Mouse (Mus musculus) MEL (cell line): ENCODE results near the gene Zscan10. TPM values are rescaled to one million over a fixed set of nuclear protein-coding genes. Genes with fewer than 3 reads are reported as not detected.

Source experiments
- DNase-seq: peaks from one replicate; pipeline ENCODE4 v3.0.0; 2011; ENCODE audit warnings: low read depth, low spot score
- H3K27ac ChIP-seq: 2 replicates; pipeline ENCODE4 v1.5.1; 2012; ENCODE audit warnings: low read depth, mild to moderate bottlenecking, control low read depth, low read length, moderate library complexity; ENCODE audit not compliant: control insufficient read depth
- H3K27me3 ChIP-seq, 2 experiments: fragments of 150-350 bp in 1 of 2; sonication (generic) in 1 of 2; 2 replicates each; pipeline ENCODE4 v1.6.1; 2012; ENCODE audit warnings: low read length in 2 of 2, mild to moderate bottlenecking in 2 of 2, improper control_type of control experiment in 1 of 2, moderate library complexity in 1 of 2; ENCODE audit not compliant: insufficient read depth in 2 of 2, control insufficient read depth in 1 of 2
- H3K36me3 ChIP-seq, 2 experiments: 2 replicates each; pipeline ENCODE4 v1.6.1; 2012 to 2014; ENCODE audit warnings: low read length in 2 of 2, improper control_type of control experiment in 1 of 2, inconsistent platforms in 1 of 2, mild to moderate bottlenecking in 1 of 2; ENCODE audit not compliant: insufficient read depth in 2 of 2, control insufficient read depth in 1 of 2
- H3K4me1 ChIP-seq, 2 experiments: fragments of 150-350 bp in 1 of 2; sonication (generic) in 1 of 2; 2 replicates each; pipeline ENCODE4 v1.6.1; 2012; ENCODE audit warnings: low read length in 2 of 2, improper control_type of control experiment in 1 of 2, mild to moderate bottlenecking in 1 of 2; ENCODE audit not compliant: insufficient read depth in 2 of 2, control insufficient read depth in 1 of 2
- H3K4me3 ChIP-seq, 2 experiments: fragments of 150-350 bp in 1 of 2; sonication (generic) in 1 of 2; 2 replicates each; pipeline ENCODE4 v1.5.1; 2012; ENCODE audit warnings: low read depth in 2 of 2, low read length in 2 of 2, mild to moderate bottlenecking in 2 of 2, moderate library complexity in 2 of 2, control low read depth in 1 of 2, improper control_type of control experiment in 1 of 2; ENCODE audit not compliant: control insufficient read depth in 1 of 2, insufficient read depth in 1 of 2
- H3K79me2 ChIP-seq: 2 replicates; pipeline ENCODE4 v1.6.1; 2012; ENCODE audit warnings: mild to moderate bottlenecking, low read length, moderate library complexity; ENCODE audit not compliant: control insufficient read depth, poor library complexity, insufficient read depth
- H3K9ac ChIP-seq: 2 replicates; pipeline ENCODE4 v1.6.1; 2012; ENCODE audit warnings: low read depth, mild to moderate bottlenecking, control low read depth, low read length, moderate library complexity; ENCODE audit not compliant: control insufficient read depth, poor library complexity, severe bottlenecking
- H3K9me3 ChIP-seq: fragments of 150-350 bp; sonication (generic); replicated peaks from 2 replicates; pipeline ENCODE4 v1.6.1; 2012; ENCODE audit warnings: mild to moderate bottlenecking, low read length, improper control_type of control experiment, moderate library complexity; ENCODE audit not compliant: insufficient read depth
- CHD2 ChIP-seq: IDR thresholded peaks from 2 replicates; pipeline ENCODE4 v1.6.1; 2011; ENCODE audit warnings: low read length, improper control_type of control experiment
- CTCF ChIP-seq, 3 experiments: IDR thresholded peaks in 2 of 3; conservative IDR thresholded peaks in 1 of 3; 2 replicates each; pipeline ENCODE4 v1.5.1; 2011 to 2012; ENCODE audit warnings: low read length in 3 of 3, low read depth in 2 of 3, mild to moderate bottlenecking in 2 of 3, improper control_type of control experiment in 1 of 3, inconsistent platforms in 1 of 3, mixed read lengths in 1 of 3, moderate library complexity in 1 of 3; ENCODE audit not compliant: control insufficient read depth in 1 of 3, insufficient read depth in 1 of 3, poor library complexity in 1 of 3, severe bottlenecking in 1 of 3
- E2F4 ChIP-seq: IDR thresholded peaks from 2 replicates; pipeline ENCODE4 v1.6.1; 2011; ENCODE audit warnings: low read depth, low read length, improper control_type of control experiment, borderline replicate concordance
- EP300 ChIP-seq, 2 experiments: IDR thresholded peaks; 2 replicates each; pipeline ENCODE4 v1.6.1; 2011; ENCODE audit warnings: improper control_type of control experiment in 2 of 2, low read length in 2 of 2, low read depth in 1 of 2, mild to moderate bottlenecking in 1 of 2
- ETS1 ChIP-seq: IDR thresholded peaks from 2 replicates; pipeline ENCODE4 v1.6.1; 2012; ENCODE audit warnings: low read depth, mild to moderate bottlenecking, inconsistent platforms, low read length, improper control_type of control experiment, moderate library complexity
- HCFC1 ChIP-seq: IDR thresholded peaks from 2 replicates; pipeline ENCODE4 v1.6.1; 2012; ENCODE audit warnings: low read depth, mild to moderate bottlenecking, inconsistent platforms, low read length, improper control_type of control experiment, moderate library complexity
- JUND ChIP-seq: IDR thresholded peaks from 2 replicates; pipeline ENCODE4 v1.6.1; 2011; ENCODE audit warnings: low read depth, mild to moderate bottlenecking, improper control_type of control experiment, low read length
- KAT2A ChIP-seq: conservative IDR thresholded peaks from 2 replicates; pipeline ENCODE4 v1.6.1; 2012; ENCODE audit warnings: low read depth, low read length, improper control_type of control experiment, inconsistent platforms
- MAX ChIP-seq: IDR thresholded peaks from 2 replicates; pipeline ENCODE4 v1.6.1; 2011; ENCODE audit warnings: low read length, improper control_type of control experiment
- MAZ ChIP-seq: IDR thresholded peaks from 2 replicates; pipeline ENCODE4 v1.6.1; 2012; ENCODE audit warnings: low read depth, mild to moderate bottlenecking, inconsistent platforms, low read length, improper control_type of control experiment
- MEF2A ChIP-seq: IDR thresholded peaks from 2 replicates; pipeline ENCODE4 v1.6.1; 2014; ENCODE audit warnings: low read depth, mild to moderate bottlenecking, inconsistent platforms, low read length, improper control_type of control experiment; ENCODE audit not compliant: poor library complexity, insufficient replicate concordance, severe bottlenecking; ENCODE audit errors: extremely low read depth
- MXI1 ChIP-seq: IDR thresholded peaks from 2 replicates; pipeline ENCODE4 v1.6.1; 2011; ENCODE audit warnings: mild to moderate bottlenecking, low read depth, low read length, improper control_type of control experiment
- MYB ChIP-seq: IDR thresholded peaks from 2 replicates; pipeline ENCODE4 v1.6.1; 2011; ENCODE audit warnings: mild to moderate bottlenecking, low read depth, low read length, improper control_type of control experiment
- MYC ChIP-seq: IDR thresholded peaks from 2 replicates; pipeline ENCODE4 v1.6.1; 2011; ENCODE audit warnings: low read depth, mild to moderate bottlenecking, low read length, improper control_type of control experiment, moderate library complexity
- NELFE ChIP-seq: IDR thresholded peaks from 2 replicates; pipeline ENCODE4 v1.6.1; 2011; ENCODE audit warnings: low read depth, low read length, improper control_type of control experiment
- RAD21 ChIP-seq: IDR thresholded peaks from 2 replicates; pipeline ENCODE4 v1.6.1; 2011; ENCODE audit warnings: mild to moderate bottlenecking, low read depth, low read length, improper control_type of control experiment
- TBP ChIP-seq: IDR thresholded peaks from 2 replicates; pipeline ENCODE4 v1.8.0; 2011; ENCODE audit warnings: low read depth, low read length, improper control_type of control experiment
- TCF12 ChIP-seq: IDR thresholded peaks from 2 replicates; pipeline ENCODE4 v1.6.1; 2014; ENCODE audit warnings: low read depth, mild to moderate bottlenecking, inconsistent platforms, low read length, improper control_type of control experiment, moderate library complexity
- UBTF ChIP-seq: IDR thresholded peaks from 2 replicates; pipeline ENCODE4 v1.6.1; 2012; ENCODE audit warnings: low read depth, mild to moderate bottlenecking, inconsistent platforms, low read length, improper control_type of control experiment, moderate library complexity, borderline replicate concordance; ENCODE audit not compliant: insufficient read depth
- USF1 ChIP-seq: IDR thresholded peaks from 2 replicates; pipeline ENCODE4 v1.6.1; 2014; ENCODE audit warnings: low read depth, mild to moderate bottlenecking, inconsistent platforms, low read length, improper control_type of control experiment, moderate library complexity
- ZC3H11A ChIP-seq: IDR thresholded peaks from 2 replicates; pipeline ENCODE4 v1.6.1; 2012; ENCODE audit warnings: low read depth, mild to moderate bottlenecking, inconsistent platforms, low read length, improper control_type of control experiment
- ZKSCAN1 ChIP-seq: IDR thresholded peaks from 2 replicates; pipeline ENCODE4 v1.6.1; 2012; ENCODE audit warnings: low read depth, mild to moderate bottlenecking, inconsistent platforms, low read length, improper control_type of control experiment, moderate library complexity
- ZMIZ1 ChIP-seq: IDR thresholded peaks from 2 replicates; pipeline ENCODE4 v1.6.1; 2012; ENCODE audit warnings: low read depth, mild to moderate bottlenecking, inconsistent platforms, low read length, improper control_type of control experiment, moderate library complexity
- ZNF384 ChIP-seq: IDR thresholded peaks from 2 replicates; pipeline ENCODE4 v1.6.1; 2012; ENCODE audit warnings: low read depth, mild to moderate bottlenecking, inconsistent platforms, low read length, improper control_type of control experiment
- polyA plus RNA-seq, 2 experiments: library from polyadenylated mRNA; stranded (reverse) in 1 of 2; unstranded in 1 of 2; fragments of >175 nt in 1 of 2; fragments of >200 nt in 1 of 2; gene quantifications; 2 replicates each; pipeline versions ENCODE4 v1.2.1 to v1.2.4; 2012; ENCODE audit warnings: low replicate concordance in 2 of 2, low read depth in 1 of 2; ENCODE audit not compliant: insufficient read length in 2 of 2, insufficient read depth in 1 of 2, missing spikeins in 1 of 2
- total RNA-seq: library from RNA; depleted of rRNA; stranded (reverse); fragments of 300-350 nt; gene quantifications from 2 replicates; pipeline ENCODE4 v1.2.3, GENCODE M21; 2012

Gene Zscan10
- total and polyA plus RNA-seq, 3 experiments, result 0.08 TPM; not detected in 2

DNA sequence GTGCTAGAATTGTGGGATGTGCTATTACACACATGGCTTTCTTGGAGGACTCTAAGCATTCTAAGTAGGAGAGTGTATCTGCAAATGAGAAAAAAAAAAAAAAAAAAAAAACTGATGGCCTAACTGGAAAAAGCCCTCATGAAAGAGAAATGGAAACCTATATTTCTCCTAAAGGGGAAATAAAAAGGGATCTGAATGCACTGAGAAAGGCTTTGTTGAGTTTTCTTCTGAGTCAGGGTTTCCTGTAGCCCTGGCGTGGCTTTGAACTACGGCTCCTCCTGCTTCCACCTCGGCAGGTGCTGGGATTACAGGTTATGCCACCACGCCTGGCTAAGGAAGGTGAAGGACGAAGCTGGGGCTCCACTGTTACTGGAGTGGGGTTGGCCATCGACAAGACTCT lies 53.3 kb downstream of the Zscan10 start (continued):
- TF ChIP-seq TCF12 (no peak), MEF2A (no peak)

DNA sequence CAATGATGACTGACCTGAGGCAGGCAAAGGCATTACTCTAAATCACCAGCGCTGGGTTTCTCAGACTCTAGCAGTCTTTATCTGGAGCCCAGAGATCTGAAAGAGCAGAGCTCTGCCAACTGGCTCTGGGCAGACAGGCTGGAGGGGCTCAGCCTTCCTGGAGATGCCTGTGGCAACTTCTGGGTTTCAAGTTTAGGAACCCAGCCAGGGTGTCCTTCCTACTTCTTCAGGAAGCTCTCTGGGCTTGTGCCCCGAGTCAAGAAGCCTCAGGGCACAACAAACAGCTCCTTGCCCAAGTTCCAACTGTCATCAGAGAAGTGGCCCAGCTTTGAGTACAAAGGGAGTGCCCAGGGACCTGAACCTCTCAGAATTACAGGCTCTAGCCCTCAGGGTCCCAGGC lies 53.8 kb downstream of the Zscan10 start:
- Histone ChIP-seq H3K4me3 (no peak overlapping the region), H3K4me1 (no peaks in the 10 kb centered on the region), H3K9me3 (no peaks in the 10 kb centered on the region), H3K27me3 (peaks cover 0 to 4% of the 10 kb centered on the region in 2 experiments), H3K27ac (no peak overlapping the region), H3K79me2 (no peaks in the 10 kb centered on the region), H3K9ac (no peak overlapping the region), H3K36me3 (no peaks in the 10 kb centered on the region)
- no peak for DNase-seq
- TF ChIP-seq MEF2A (no peak), ETS1 (no peak), RAD21 (no peak), NELFE (no peak), MYB (no peak)

DNA sequence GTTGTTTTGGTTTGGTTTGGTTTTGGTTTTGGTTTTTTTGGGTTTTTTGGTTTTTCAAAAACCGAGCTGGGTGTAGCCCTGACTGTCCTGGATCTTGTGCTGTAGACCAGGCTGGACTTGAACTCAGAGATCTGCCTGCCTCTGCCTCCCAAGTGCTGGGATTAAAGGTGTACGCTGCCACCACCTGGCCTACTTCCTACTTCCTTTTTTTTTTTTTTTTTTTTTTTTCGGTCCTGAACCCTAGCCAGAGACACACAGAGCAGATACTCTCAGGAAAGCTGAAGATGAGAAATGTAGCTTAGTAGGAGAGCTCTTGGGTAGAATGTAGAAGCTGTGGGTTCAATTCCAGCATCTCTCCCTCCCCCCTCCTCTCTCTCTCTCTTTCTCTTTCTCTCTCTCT lies 57.8 kb downstream of the Zscan10 start:
- Histone ChIP-seq H3K4me1 (no peaks in the 10 kb centered on the region), H3K27ac (no peak overlapping the region), H3K79me2 (no peaks in the 10 kb centered on the region), H3K27me3 (peaks cover 0 to 2% of the 10 kb centered on the region in 2 experiments; a peak in 3 of 4 replicates), H3K36me3 (no peaks in the 10 kb centered on the region), H3K9me3 (no peaks in the 10 kb centered on the region), H3K4me3 (no peak overlapping the region), H3K9ac (no peak overlapping the region)
- DNase-seq, result no peak
- no peak for TF ChIP-seq HCFC1
- TF ChIP-seq ZNF384, result peak; percentile 77
- no peak for TF ChIP-seq MAX
- TF ChIP-seq MXI1, result no peak

DNA sequence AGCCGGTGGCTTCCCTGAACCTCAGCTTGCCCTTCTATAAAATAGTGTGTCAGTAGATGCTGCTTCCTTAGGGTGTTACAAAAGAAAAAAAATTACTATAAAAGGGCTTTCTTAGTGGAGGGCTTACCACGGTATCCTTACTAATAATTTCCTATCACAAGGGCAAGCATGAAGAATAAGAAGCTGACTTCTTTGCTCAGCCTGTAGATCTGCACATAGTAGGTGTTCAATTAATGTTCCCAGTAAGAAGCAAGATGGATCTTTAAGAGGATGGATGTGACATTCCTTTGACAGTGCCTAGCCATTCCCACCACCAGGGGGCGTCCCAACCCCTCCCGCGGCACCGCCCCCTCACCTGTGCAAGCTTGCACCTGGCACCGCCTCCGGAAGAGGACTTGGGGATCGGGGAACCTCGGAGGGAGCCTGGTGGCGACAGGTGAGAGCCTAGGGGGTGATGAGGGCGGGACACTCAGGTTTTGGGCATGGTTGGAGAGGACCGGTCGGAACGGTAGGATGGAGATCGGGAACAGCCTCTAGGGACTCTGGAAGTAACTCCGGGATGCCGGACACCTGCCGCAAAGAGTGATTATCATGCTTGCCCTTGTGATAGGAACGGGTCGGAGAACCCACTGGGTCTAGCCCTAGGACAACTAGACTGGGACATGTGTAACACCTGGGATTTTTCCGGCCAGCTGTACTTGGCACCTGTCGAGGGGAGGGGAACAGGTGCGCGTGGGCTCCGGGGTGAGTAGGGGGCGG lies 59.6 kb downstream of the Zscan10 start, which contains the start of gene Bicdl2:
TSS of gene Bicdl2 (plus strand) at position 390 of the 759 bp plus-strand sequence.
- H3K27me3 ChIP-seq, result no peaks in the 10 kb centered on the region; a peak in 2 of 4 replicates
- H3K9ac ChIP-seq, result no peak within 1 kb of the TSS
- H3K4me1 ChIP-seq, result peaks cover 0 to 4% of the 10 kb centered on the region in 2 experiments; a peak in 2 of 4 replicates
- H3K79me2 ChIP-seq, result no peaks in the 10 kb centered on the region
- no peaks in the 10 kb centered on the region for H3K36me3 ChIP-seq
- DNase-seq, result no peak
- H3K4me3 ChIP-seq, result no peak within 1 kb of the TSS
- H3K27ac ChIP-seq, result no peak within 1 kb of the TSS
- no peaks in the 10 kb centered on the region for H3K9me3 ChIP-seq
- no peak for TF ChIP-seq MYB
- no peak for TF ChIP-seq ZMIZ1
- no peak for TF ChIP-seq JUND
- peak; percentile 20 for TF ChIP-seq RAD21
- TF ChIP-seq E2F4, result no peak
- no peak for TF ChIP-seq HCFC1
- no peak for TF ChIP-seq EP300 (IDR thresholded peaks at IDR 0.05; ENCODE audit: low read depth in 1 of 2, low read length in 2 of 2)
- TF ChIP-seq USF1, result no peak
- peak; percentile 66 to 79 (median 68) for TF ChIP-seq CTCF (IDR thresholded peaks at IDR 0.05 in 2 of 3, conservative IDR thresholded peaks at IDR 0.05 in 1 of 3; ENCODE audit: control insufficient read depth in 1 of 3, insufficient read depth in 1 of 3, low read depth in 2 of 3, low read length in 3 of 3, poor library complexity in 1 of 3, severe bottlenecking in 1 of 3)
- no peak for TF ChIP-seq CHD2
- peak; percentile 91 for TF ChIP-seq ZKSCAN1
- TF ChIP-seq UBTF, result no peak
- TF ChIP-seq MYC, result no peak
- TF ChIP-seq MAZ, result no peak
- TF ChIP-seq ZC3H11A, result 0 out of 2 replicates have a peak, but pooled peaks have one; percentile 10
- no peak for TF ChIP-seq KAT2A
- no peak for TF ChIP-seq TBP
